Mouse (Mus musculus) erythroid progenitor cell, adult 5-6 weeks (primary cell): ENCODE results near the gene Mcu. TPM values are rescaled to one million over a fixed set of nuclear protein-coding genes. Genes with fewer than 3 reads are reported as not detected.

Experiments
- ATAC-seq: replicated peaks from 2 replicates; pipeline ENCODE4 v1.8.0; 2016; ENCODE audit warnings: moderate number of reproducible peaks, mild to moderate bottlenecking, moderate TSS enrichment, inconsistent platforms; ENCODE audit not compliant: poor library complexity, low FRiP score, severe bottlenecking
- total RNA-seq, 2 experiments: library from RNA; stranded (forward) in 1 of 2; stranded (reverse) in 1 of 2; fragments of 150-400 nt in 1 of 2; fragments of 186-747, 209-891 nt in 1 of 2; gene quantifications; 2 replicates each; pipeline versions ENCODE4 v1.2.3 to v1.2.4; 2015 to 2017; ENCODE audit warnings: low replicate concordance in 2 of 2

Gene Mcu
- total RNA-seq, 2 experiments from 2014 or later = 14.7 to 14.8 TPM

DNA sequence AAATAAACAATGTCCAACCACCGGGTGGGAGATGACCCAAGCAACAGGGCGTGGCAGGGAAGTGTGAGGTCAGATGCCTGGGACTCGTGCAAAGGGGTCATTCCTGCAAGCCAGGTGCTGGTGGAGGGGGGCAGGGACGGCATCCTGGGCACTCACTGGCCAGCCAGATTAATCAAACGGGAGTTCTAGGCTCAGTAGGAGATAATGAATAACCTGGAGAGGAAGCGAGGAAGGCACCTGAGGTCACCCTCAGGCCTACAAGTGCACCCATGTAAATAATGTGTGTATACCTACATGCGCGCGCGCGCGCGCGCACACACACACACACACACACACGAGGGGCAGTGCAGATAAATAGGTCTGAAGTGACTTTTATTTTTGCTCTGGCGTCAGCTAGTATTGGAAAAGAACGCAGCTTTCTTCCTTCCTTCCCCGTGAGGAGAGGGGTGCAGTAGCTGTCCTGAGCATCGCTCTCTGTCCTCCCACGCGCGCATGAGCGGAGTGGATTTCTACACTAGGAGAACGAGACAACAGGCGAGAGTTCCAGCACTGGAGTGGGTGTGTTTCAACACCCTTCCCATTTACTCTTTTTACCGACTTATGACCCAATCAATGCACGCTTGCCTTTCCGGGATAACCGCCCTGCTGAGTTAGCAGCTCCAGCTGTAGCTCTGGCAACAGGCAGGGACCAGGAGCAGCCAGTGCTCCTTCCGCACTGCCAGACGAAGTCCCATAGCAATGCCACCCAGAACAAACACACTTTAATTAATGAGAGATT, 112.9 kb downstream of the Mcu start:
- ATAC-seq = no peak

DNA sequence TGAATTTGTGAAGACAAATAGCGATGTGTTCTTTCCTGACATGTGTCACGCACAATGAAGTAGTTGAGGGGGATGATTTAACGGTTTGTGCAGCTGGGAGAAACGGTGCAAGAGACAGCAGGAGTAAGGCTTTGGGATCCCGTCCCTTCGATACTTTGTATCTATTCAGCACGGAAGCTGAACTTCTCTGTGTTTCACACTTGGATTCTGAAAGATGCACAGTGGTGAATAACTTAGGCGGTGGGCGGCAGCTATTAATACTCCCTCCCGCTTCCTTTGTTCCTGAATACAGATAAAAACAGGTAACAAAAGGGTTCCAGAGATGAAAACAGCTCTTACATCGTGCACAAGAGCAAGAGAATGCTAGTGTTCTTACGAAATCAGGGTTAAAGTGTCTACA, 114.1 kb downstream of the Mcu start:
- ATAC-seq = no peak

DNA sequence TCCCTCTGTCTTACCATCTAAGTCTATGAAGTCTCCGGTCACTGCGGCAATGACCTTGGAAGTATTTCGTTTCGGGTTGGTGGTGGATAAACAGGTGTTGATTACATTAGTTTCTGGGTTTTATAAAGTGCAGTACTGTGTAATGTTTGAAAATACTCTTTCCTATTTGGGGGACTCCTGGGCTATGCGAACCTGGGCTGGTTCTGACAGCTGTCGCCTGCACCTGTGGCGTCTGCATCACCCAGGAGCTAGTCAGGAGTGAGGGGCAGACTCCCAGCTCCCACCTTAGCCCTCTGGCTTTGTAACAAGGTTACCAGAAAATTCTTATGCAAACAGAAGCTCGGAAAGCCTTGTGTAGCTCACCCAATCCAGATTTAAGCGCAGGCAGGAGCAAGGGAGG, 114.7 kb downstream of the Mcu start:
- ATAC-seq = no peak

DNA sequence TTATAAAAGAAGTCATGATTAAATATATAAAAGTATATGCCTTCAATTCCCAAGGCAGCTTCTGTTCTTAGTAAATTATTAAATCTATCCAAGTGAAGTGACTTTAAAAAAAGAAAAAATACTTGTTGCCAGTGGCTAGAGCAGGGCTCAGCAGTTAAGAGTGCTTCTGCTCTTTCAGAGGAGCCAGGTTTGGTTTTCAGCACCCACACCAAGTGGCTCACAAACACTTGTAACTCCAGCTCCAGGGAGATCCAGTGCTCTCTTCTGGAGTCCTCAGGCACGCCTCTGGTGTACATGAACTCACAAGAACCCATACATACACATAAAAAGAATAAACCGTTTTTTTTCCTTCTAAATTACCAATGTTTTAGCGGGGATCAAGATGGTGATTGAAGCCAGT, 116.3 kb downstream of the Mcu start:
- ATAC-seq = no peak

DNA sequence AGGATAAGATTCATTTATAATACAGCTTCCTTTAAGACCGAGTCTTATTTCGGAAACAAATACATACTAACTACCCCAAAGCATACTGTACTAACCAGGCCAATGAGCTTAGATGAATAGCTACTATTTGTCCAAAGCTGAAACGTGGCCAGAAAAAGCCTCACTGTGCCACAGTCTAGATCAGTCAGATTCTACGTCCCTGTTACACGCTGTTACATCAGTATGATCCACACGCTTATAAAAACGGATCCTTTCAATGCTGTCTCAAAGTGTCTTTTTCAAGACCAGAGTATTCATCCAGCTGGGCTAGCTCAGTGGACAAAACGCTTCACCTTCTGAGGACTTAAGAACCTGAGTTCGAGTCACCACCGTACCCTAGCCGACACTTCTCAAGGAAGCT, 119.5 kb downstream of the Mcu start:
- ATAC-seq = no peak

DNA sequence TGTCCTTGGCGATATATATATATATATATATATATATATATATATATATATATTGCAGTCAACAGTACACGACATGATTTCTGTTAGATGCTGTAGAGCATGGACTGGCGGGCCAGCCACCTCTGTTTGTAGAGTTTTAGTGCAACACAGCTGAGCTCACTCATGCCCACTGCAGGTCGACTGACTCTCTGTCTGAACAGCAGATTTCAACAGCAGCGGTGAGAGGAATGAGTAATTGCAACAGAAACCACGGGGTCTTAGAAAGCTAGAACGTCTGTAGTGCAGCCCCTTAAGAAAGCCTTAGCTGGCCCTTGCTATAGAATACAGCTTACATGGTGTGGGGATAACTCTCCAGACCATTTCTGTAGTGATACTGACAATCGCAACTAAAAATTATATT, 121.6 kb downstream of the Mcu start:
- ATAC-seq = no peak

DNA sequence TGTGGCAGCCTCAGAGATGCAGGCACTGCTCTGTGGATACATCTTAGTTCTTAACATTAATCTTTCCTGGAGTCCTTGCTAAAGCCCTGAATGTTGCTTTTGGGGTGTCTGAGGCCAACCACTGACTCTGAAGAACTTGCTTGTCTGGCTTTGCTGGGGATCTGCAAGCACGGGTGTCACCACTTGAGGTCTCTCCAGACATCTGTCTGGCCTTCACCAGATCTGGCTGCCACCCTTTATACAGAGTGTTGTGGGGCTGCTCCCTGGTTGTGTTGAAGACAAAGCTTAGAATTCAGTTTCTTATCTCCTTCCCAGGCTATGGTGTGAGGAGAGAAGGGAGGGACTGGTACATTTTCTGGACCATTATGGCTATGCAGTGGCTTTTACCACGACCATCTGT, 122.4 kb downstream of the Mcu start:
- no peak for ATAC-seq

DNA sequence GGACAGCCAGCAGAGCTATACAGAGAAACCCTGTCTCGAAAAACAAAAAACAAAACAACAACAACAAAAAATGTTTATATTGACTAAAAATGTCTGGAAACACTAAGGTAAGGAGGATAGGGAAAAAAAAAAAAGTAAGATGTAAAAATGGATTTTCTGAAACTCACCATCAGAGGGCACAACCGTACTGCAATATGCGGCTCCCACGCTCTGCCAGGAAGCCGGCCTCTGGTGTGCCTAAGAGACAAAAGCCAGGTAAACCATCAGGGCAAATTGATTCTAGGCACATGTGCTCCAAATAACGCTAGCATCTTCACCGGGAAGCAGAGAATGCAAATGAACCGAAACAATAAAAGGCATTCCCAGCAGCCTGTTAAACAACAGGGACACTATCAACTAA, 125.6 kb downstream of the Mcu start:
- no peak for ATAC-seq

DNA sequence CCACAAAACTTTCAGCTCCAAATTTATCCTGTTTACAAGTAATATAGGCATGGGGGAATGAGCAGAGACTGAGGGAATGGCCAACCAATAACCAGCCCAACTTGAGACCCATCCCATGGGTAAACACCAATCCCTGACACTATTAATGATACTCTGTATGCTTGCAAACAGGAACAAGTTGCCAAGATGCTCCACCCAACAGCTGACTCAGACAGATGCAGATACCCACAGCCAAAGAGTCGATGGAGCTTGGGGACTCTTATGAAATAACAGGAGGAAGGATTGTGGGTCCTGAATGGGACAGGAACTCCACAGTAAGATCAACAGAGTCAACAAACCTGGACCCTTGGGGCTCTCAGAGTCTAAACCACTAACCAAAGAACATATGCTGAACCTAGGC, 127.1 kb downstream of the Mcu start:
- ATAC-seq = no peak

DNA sequence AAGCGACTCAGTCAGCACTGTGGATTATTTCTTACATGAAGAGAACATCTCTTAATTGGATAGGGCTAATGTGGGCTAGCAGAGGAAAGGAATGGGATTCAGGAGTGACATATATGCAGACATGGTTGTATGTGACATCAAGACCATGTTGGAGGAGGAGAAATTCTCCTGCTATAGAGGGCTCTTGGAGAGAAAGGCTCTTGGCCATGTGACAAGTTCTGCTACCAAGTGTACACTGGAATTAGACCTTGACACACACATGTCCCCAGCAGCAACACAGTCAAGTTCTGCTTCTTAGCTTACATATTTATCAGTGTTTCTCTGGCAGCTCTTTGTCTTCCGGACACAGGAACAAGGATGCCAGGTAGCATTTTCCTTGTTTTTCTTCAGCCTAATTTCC, 129.1 kb downstream of the Mcu start:
- no peak for ATAC-seq

DNA sequence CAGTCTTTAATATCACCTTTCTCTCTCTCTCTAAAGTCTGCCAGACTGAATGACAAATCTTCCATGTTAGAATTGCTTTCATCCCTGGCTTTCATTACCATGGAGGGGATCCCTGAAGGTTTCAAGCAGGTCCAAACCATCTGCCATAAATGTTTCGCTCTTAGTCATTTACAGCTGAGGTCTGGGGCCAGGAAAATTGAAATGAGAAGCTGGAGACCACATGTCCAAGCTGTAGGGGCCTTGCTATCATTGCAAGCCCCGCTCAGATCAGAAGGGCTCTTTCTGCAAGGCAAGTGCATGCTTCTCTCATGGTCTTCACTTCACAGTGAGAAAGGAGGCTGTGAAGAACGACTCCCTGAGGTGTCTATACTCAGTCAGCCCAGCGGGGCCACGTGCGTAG, 132.2 kb downstream of the Mcu start:
- no peak for ATAC-seq

DNA sequence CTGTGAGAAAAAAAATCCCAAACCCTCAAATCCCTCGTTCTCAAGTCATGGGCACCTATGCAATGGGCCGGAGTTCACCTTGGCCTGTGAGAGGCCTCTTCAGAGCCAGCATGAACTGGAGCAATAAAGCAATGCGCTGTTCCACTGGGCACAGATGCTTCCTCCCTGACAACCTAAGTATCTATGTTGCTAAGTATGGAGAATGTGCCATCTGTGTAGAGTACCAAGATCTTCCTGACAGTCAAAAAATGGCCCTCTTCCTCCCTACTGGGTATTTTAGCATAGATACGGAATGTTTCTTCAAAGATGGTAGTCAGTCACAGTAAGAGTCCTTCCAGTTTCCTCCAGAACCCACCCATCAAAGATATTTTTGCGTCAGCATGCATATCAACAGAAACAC, 135.1 kb downstream of the Mcu start:
- no peak for ATAC-seq

DNA sequence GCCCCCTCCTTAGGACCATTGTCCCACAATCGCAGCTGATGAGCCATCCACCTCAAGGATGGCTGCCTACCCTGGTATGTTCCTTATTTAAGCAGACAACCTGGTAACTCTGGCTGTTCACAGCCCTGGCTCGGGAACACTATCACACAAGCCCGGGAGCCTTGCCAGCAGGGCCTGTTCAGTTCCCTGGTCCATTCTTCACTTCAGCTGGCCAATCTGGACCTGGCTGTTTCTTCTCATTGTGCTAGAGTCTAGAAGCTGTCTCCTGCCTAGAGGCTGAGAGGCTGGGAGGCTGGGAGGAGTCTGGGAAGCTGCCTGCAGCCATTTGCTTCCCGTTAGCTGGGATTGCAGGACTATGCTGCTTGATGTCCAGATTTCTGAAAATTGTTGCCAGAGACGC, 146.0 kb downstream of the Mcu start:
- ATAC-seq = no peak

DNA sequence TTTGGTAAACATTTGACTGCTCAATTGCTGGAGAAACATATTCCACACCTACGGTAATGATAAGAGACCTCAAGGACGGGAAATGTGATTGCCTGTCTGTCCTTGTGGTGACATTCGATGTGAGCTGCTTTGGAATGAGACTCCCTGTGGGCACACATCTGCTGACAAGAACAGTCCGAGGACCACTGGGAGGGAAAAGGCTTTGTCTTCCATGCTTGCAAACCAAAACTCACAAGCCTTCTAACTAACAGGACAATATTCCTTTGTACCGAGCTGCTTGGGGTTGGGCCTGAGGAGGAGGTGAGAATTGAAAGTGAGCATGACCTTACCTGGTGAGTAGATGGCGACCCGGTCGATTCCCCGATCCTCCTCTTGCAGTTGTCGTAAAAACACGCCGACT, 149.2 kb downstream of the Mcu start:
- no peak for ATAC-seq

DNA sequence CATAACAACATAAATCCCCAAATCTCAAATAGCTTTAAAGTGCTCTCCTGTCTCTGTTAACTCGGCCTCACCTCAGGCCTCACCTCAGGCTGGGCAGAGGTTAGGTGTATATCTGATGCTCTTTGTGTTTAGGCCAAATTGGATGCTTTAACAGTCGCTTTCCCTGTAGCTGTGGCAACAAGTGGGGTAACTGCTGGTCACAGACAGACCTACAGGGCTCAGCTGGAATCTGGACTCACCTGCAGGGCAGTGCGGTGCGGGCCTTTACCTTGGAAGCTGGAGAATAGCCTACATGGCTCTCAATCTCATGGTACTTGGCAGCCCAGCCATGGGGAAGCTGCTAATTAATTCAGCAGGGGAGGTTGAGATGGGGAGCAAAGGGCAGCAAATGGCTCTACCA, 149.9 kb downstream of the Mcu start:
- no peak for ATAC-seq

DNA sequence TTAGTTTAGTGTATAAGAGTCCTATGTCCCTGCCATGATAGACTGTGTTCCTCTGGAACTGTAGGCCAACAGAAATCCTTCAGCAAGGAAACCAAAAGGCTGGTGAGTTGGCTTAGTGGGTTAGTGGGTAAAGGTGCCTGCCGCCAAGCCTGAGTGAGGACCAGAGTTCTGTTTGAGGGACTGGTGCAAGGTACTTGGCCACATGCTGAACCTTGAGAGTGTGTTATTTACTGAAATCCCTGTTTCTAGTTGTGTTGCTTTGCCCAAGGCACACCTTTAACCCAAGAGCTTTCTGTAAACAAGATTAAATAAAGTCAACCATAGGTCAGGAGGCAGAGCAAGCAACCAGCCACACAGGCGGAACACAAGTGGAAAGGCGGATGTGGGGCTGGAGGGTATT, 150.9 kb downstream of the Mcu start:
- no peak for ATAC-seq

DNA sequence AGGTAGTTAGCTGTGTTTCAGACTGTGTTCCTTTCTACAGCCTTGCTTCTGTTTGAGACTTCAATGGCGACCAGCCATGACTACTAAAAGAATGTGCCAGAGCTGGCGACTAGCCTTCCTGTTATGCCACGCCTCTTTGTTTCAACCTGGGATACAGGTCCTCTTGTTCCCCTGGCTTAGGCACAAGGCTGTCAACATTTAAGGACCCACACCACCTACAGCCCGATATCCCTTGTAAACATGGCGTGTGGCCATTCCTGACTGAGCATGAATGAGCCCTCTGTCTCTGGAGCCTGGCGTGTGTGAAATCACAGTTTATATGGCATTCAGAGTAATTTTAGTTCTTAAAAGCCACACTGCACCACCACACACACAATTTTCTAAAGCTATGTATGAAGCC, 154.2 kb downstream of the Mcu start:
- ATAC-seq = no peak

DNA sequence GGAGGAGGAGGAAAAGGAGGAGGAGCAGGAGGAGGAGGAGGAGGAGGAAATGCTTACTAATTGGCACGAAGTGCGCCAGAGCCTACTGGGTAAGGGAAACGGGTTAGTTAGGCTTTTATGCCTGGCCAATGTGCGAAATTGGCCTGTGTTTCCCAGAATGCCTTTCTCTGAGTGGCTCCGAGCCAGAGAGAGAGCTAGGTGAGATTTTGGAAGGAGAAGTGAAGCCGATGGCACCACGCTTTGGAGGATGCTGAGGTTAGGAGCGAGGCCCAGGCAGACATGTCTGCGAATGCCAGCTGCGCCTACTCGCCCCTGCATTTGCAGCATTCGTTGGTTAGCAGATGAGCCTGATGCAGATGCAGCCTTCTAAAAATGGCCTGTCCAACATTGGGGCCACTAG, 156.7 kb downstream of the Mcu start:
- no peak for ATAC-seq

DNA sequence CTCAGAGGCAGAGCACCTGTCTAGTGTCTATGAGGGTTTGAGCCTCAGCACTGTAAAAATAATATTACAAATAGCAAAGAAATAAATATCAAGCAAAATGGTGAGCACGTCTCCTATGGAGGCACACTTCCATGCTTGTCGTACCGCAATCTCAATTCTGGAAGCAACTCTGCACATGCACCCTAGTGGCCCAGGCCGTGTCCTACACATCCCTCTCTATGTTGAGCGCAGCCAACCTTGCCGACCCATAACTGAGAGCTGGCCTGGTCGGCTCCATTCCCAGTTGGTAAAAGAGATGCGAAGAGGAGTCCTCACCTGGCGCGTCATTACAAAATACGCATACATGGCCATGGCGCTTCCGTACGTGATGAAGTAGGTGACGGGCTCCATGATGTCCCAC, 161.9 kb downstream of the Mcu start:
- ATAC-seq = no peak

DNA sequence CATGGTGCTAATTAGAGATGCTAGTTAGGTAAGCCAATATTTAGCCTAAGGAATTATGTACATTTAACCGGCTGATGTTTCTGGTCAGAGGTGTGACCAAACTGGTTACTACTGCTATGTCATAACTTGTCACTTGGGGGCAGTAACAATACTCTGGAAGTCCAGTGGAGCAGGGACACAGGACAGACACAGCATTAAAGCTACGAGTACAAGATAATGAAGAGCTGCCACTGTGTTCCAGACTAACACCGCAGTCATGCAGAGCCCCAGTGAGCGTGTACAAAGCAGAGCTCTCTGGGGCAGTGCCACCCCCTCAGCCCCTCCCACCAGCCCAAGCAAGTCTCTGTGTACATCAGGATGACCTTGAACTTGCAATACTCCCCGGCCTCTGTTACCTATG, 164.7 kb downstream of the Mcu start:
- no peak for ATAC-seq

DNA sequence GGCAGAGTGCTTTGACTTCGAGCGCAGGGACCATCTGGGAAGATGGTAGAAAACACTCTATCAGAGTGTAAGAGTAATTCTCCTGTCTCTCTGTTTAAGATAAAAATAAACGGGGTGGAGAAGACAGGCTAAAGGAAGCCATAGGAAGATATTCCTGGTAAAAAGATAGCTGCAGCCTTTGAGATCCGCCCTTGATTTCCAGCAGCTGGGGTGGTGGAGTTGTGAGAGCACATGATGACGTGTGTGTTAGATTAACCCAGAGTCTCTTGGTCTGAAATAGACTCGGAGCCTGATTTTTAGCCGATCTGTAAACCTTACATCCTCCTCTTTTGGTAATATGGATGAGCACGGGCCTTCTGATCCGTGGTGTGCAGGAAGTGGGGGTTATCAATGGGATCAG, 168.9 kb downstream of the Mcu start:
- no peak for ATAC-seq

DNA sequence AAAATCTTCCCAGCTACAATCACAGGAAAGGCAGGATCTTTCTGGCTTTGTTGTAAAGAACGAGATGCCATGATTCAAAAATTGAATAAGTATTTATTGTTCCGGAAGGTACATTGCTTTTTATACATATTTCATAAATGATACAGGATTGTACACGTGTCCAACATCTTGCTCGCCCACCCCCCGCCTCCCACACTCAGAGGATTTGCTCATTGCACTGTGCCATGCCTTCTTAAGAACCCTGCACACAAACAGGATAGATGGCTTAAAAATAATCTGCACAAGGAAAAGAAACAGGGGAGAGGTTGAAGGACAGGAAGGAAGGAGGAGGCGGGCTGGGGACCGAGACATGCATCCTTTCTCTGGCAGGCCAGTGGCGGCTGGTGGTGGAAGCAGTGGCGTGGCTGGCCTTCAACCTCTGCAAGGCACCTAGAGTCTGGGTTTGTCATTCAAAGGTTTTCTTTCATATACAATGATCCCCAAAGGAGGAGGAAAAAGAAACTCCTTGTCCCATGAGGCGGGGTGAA, 169.5 kb downstream of the Mcu start:
- no peak for ATAC-seq
